Mouse (Mus musculus): ENCODE results near the gene 4921504E06Rik.

DNA sequence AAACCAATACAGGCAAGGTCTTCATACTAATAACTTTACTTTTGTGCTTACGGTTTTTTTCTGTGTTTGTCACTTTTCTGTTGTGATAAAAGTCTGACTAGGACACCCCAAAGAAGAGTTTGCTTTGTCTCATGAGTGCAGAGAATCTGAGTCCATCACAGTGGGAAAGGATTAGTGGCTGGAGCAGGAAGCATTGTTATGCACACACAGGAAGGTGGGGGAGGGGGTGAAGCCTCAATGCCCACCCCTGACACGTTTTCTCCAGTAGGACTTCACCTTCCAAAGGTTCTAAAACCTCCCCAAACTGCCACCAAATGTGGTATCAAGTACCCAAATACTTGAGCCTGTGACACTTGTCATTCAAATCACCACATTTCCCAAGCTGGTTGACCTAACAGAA is 91.8 kb downstream of the 4921504E06Rik start:
- TF ChIP-seq POLR2A (IDR thresholded peaks at IDR 0.05; ENCODE audit: borderline replicate concordance, extremely low read depth, low read depth, low read length) (no peak), CTCF (IDR thresholded peaks at IDR 0.05; ENCODE audit: insufficient read depth, low read length) (no peak)
